Mouse (Mus musculus): ENCODE results near the gene Csnk1e.

Gene Csnk1e

DNA sequence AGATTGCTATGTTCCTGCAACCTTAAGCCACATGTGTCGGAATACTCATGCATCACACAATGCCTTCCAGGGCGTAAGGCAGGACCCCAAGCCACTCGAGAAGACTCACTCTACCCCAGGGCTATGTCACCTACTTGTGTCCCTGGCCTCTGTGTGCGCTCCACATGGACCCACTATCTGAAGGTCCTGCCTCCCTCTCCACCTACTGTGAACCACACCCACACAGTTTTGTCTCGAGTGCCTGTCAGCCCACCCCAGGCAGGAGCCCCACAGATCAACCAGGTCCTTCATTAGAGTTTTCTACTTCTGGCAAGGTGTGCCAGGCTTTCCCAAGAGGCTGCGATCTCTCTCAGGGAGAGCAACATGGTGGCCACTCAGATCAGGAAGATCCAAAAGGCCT, 60.1 kb downstream of the Csnk1e start:
- CTCF ChIA-PET: no interaction called here

- CTCF ChIA-PET: no interaction called here
Measured at GRCm38 (mm10) chr15:79394842-79395241, 60.5 kb downstream of the Csnk1e start.

DNA sequence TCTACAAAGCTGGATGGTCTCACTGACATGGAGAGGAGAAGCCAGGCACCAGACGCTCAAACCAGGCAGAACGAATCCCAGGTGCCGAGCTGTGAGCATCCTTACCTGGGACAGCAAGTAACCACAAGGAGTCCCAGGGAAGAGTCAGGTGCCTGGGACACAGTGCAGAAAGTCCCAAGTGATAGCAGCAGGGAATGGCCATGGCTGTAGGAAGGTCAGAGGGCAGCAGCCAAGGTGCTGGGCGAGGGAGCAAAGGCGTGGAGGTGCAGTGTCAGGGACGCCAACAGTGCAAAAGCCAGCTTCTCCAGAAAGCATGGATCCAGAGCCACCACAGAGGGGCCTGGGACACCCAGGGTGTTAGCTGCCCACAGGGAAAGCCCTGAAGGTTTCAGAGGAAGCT, 62.3 kb downstream of the Csnk1e start:
- CTCF ChIA-PET: no interaction called here

- CTCF ChIA-PET: interaction anchor here (0.7 kb wide), 1 partner anchor 159 kb away, joined by 3 read pairs; no protein-coding TSS in a partner anchor
Measured at GRCm38 (mm10) chr15:79392527-79392926, 62.8 kb downstream of the Csnk1e start.

- CTCF ChIA-PET: interaction anchor here (0.7 kb wide), 1 partner anchor 158 kb away, joined by 3 read pairs; no protein-coding TSS in a partner anchor
Measured at GRCm38 (mm10) chr15:79391447-79392093, 63.8 kb downstream of the Csnk1e start.

GRCm38 (mm10) chr15:79390434-79390833, 64.9 kb downstream of the Csnk1e start:
- CTCF ChIA-PET: no interaction called here

DNA sequence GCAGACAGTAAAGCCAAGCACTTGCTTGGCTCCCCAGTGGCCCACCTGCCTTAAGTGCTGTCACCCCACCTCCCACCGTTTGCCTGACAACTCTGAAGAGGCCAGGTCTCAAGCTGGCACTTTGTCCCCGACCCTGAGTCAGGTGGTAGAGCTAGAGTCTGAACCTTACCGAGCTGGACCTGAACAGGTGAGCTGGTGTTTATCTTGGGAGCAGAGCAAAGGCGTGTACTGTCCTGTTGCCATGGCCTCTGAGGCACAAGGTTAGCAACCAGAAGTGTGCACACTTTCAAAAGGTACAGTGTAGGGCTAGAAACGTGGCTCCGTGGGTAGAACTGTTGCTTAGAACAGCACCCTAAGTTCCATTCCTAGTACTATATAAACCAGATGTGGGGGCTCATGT, 67.2 kb downstream of the Csnk1e start:
- CTCF ChIA-PET: no interaction called here

DNA sequence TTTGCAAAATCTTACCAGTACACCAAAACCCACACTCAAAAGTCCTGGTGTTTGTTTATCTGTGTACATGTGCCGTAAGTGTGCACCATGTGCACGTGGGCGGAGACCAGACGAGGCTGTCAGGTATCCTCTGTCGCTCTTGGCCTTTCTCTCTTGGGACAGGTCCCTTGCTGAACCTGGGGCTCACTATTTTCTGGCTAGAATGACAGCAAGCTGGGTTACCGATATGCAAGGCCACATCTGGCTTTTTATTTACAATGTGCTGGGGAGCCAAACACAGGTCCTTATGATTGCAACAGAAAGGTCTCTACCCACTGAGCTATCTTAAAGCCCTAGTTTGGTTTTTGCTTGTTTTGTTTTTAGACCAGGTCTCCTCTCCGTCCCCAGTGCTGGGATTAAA, 67.8 kb downstream of the Csnk1e start:
- CTCF ChIA-PET: no interaction called here

GRCm38 (mm10) chr15:79387081-79387480, 68.3 kb downstream of the Csnk1e start:
- CTCF ChIA-PET: no interaction called here

GRCm38 (mm10) chr15:79381644-79382043, 73.7 kb downstream of the Csnk1e start:
- CTCF ChIA-PET: interaction anchor here (0.6 kb wide), 1 partner anchor 36 kb away, joined by 5 read pairs; no protein-coding TSS in a partner anchor

DNA sequence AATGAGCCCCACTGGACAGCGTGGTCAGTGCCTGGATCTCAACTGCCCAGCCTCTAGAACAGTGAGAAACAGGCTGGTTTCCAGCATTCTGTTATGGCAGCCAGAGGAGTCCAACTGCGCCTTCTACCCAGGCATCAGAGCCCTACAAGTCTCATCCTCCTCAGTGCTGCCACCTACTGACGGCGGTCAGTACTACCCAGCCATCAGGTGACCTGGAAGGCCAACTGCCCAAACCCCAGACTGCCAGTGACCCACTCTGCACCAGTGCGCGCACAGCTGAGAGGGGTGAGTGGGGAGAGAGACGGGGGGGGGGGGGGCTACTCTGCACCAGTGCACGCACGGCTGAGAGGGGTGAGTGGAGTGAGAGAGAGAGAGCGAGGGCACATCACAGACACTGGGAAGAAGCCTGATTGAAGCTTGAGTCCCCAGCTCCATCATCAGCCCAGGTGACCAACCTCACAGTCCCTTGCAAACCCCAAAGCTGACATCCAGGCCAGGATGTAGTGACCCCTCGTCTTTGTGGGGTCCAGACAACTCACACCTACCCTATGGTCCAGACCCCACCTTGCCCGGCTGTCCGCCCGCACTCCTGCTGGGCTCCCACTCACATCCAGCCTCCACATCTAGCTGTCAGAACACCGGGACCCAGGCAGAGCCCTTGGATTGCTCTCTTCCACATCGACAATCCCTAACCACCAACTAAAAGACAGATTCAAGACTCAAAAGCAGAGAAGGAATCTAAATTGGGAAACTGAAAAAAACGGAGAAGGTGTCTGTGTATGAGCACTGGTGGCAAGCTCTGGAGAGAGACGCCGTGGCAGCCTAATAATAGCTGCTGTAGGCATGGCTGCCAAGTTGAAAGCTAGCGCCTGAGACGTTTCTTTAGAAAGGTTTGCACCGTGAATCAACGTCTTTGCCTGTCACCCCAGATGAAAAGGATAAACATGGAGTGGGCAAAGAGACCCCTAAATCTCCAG, 74.6 kb downstream of the Csnk1e start:
- CTCF ChIA-PET: interaction anchor here (0.8 kb wide), 1 partner anchor 65 kb away, joined by 4 read pairs; no protein-coding TSS in a partner anchor

GRCm38 (mm10) chr15:79379658-79380057, 75.7 kb downstream of the Csnk1e start:
- CTCF ChIA-PET: interaction anchor here (0.6 to 0.8 kb wide), 2 partner anchors 64 to 197 kb away, joined by 3 to 4 read pairs; no protein-coding TSS in a partner anchor

DNA sequence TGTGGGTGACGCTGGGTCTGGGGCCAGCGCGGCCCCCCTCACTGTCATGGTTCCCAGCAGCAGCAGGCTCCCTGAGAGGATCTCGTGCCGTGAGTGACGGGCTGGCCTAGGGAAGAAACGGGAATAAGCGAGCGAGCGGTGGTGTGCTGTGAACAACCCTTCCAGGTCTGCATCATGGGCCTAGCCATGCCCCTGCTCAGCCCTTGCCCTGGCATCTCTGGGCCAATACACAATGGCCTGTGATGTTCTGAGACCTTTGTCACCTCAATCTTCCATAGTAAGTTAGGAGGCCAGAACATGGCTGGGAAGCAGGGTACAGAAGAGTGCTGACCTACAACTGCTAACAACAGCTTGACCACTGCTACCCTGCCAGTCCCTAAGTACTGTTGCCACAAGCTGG, 76.8 kb downstream of the Csnk1e start:
- CTCF ChIA-PET: no interaction called here

DNA sequence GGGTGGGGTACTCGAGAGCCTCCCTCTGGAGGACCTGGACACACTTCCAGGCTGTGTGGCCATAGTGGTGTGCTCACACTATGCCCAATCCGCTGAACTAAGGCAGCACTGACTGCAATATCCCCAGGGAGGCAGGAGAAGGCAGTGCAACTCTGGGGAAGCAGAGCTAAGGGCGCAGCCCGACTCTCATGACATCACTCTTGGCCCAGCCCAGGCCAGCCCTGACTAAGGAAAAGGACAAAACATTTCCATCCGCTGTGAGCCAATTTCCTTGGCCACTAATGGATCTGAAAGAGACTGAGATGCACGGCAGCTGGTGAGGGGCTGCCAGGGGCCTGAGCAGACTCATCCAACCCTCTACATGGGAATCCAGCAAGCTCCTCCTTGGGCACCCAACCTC, 77.7 kb downstream of the Csnk1e start:
- CTCF ChIA-PET: no interaction called here

GRCm38 (mm10) chr15:79374760-79375159, 80.6 kb downstream of the Csnk1e start:
- CTCF ChIA-PET: no interaction called here

DNA sequence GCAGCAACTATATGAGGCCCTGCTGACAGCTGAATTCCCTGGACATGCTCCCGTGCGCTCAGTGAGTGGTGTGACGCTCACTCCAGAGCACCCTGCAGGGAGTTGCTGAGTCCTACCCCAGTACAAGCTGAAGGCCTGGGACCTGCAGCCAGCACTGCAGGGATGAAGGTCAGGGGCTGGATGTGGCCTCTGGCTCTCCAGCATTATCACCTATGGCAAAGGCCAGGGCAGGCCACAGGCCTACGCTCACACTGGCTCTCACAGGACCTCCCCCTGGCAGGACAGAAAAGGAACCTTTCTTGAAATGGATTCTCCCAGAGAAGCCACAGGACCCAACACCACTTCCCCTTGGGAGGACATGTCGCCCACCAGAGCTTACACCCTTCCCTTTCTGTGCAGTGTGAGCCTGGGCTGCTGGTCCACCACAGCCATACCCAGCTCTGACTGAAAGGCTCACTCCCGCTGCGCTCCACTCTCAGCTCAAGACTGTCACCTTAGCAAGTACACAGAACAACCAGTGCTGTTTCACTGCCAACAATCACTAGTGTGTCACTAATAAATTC, 85.0 kb downstream of the Csnk1e start:
- CTCF ChIA-PET: no interaction called here

- CTCF ChIA-PET: no interaction called here
Measured at GRCm38 (mm10) chr15:79369452-79370280, 85.7 kb downstream of the Csnk1e start.

DNA sequence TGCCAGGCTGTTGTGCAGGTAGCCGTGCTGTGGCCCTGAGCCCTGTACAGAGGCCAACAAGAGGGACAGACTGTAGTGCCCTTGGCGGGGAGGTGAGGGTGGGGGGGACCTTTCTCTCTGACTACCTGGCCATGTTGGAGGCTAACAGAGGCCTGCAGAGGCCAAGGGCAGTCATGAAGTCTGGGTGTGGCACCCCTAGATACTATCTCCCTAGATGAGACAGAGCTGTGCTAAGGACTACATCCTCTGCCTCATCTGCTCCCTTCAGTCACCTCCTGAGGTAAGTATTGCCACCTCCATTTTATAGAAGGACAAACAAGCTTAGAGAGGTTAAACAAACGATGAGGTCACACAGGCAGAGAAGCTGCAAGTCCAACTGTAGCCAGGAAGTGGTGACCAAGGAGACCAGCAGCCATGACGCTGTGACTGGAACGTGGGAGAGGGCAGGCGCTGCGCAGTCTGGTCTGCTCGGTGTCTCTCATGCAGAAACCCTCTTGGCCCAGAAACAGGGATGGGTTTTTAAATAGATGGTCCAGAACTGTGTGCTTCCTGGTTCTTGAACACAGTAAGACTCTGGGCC, 86.4 kb downstream of the Csnk1e start:
- CTCF ChIA-PET: no interaction called here

DNA sequence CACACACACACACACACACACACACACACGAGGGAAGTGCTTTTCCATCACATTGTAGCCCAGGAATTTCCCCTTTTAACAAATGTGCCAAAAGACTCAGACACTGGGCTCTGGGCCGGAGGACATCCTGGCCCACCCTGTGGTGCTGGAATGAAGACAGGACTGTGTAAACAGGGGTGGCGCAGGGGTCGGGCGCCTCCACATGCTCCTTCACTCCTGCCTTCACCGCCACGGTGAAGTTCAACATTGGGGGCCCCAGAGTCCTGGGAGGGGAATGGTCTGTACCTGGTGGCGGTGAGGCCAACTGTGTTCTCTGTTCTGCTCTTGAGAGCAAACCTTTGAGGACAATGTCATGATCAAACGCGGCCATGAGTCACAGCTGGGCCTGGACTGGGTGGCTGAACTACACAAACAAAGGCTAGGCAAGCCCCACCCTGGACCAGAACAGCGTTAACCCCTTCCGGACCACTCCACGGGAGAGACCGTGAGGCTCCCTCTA, 87.0 kb downstream of the Csnk1e start:
- CTCF ChIA-PET: no interaction called here

Measured in spleen, embryonic (tissue).